Mouse (Mus musculus) heart, embryonic 15.5 days (tissue): ENCODE measurements around the gene Plcb3. TPM values are rescaled to one million over a fixed set of nuclear protein-coding genes. Genes with fewer than 3 reads are reported as not detected.

Experiments
- ATAC-seq: fragments of 200-750 bp; cut with Nextera tagmentation; replicated peaks from 2 replicates; pipeline ENCODE4 v1.8.0; 2017; ENCODE audit warnings: low read depth, moderate TSS enrichment; ENCODE audit not compliant: insufficient number of reproducible peaks, insufficient read depth, low FRiP score
- H3K27ac ChIP-seq: fragments of 300-500 bp; sonication (generic); 2 replicates; pipeline ENCODE4 v1.5.1; 2015; ENCODE audit warnings: mild to moderate bottlenecking, inconsistent platforms
- H3K27me3 ChIP-seq: fragments of 300-500 bp; sonication (generic); 2 replicates; pipeline ENCODE4 v1.6.1; 2015; ENCODE audit warnings: inconsistent platforms
- H3K36me3 ChIP-seq: fragments of 300-500 bp; sonication (generic); 2 replicates; pipeline ENCODE4 v1.6.1; 2015; ENCODE audit warnings: mild to moderate bottlenecking, inconsistent platforms
- H3K4me1 ChIP-seq: fragments of 300-500 bp; sonication (generic); replicated peaks from 2 replicates; pipeline ENCODE4 v1.6.1; 2015; ENCODE audit warnings: inconsistent platforms
- H3K4me2 ChIP-seq: fragments of 300-500 bp; sonication (generic); 2 replicates; pipeline ENCODE4 v1.6.1; 2015; ENCODE audit warnings: inconsistent platforms, mild to moderate bottlenecking, moderate library complexity
- H3K4me3 ChIP-seq: fragments of 300-500 bp; sonication (generic); 2 replicates; pipeline ENCODE4 v1.5.1; 2015; ENCODE audit warnings: mild to moderate bottlenecking, inconsistent platforms
- H3K9ac ChIP-seq: fragments of 300-500 bp; sonication (generic); 2 replicates; pipeline ENCODE4 v1.6.1; 2015; ENCODE audit warnings: mild to moderate bottlenecking, inconsistent platforms
- H3K9me3 ChIP-seq: fragments of 300-500 bp; sonication (generic); replicated peaks from 2 replicates; pipeline ENCODE4 v1.6.1; 2016; ENCODE audit warnings: inconsistent platforms
- WGBS: fragments of 180-500 bp; shearing (Covaris S2); methylation state at CpG from one replicate; pipeline ENCODE4 v1.1.7; 2015; ENCODE audit warnings: mixed read lengths; 5-methylcytosine and 5-hydroxymethylcytosine counted together
- polyA plus RNA-seq: library from polyadenylated mRNA; unstranded; fragments of >200 nt; fragmentation: Nextera tagmentation; extraction: Ambion mirVana; gene quantifications from 2 replicates; pipeline ENCODE4 v1.2.1, GENCODE M21; 2015

The Plcb3 gene
- polyA plus RNA-seq, 1 experiment from 2014 or later: 16.4 TPM

- Histone ChIP-seq H3K36me3 (no peaks in the 10 kb centered on the region), H3K4me1 (peaks cover 14% of the 10 kb centered on the region), H3K9ac (peak overlapping the region; percentile 45), H3K27me3 (peaks cover 73% of the 10 kb centered on the region), H3K4me2 (peak overlapping the region; percentile 78), H3K27ac (no peak overlapping the region), H3K9me3 (no peaks in the 10 kb centered on the region), H3K4me3 (peak overlapping the region; percentile 49)
- ATAC-seq: peak; percentile 48
- WGBS: 3% methylated on average over 58 of the region's 58 CpGs
Measured at GRCm38 (mm10) chr19:6933436-6934194, 42.7 kb downstream of the Plcb3 start.

- 0 out of 2 replicates have a peak, but pooled peaks have one; percentile 9 for ATAC-seq
- Histone ChIP-seq H3K27ac (no peak overlapping the region), H3K9ac (no peak overlapping the region), H3K9me3 (no peaks in the 10 kb centered on the region), H3K4me3 (peak overlapping the region; percentile 49), H3K27me3 (peaks cover 78% of the 10 kb centered on the region), H3K4me2 (peak overlapping the region; percentile 78), H3K4me1 (peaks cover 14% of the 10 kb centered on the region), H3K36me3 (no peaks in the 10 kb centered on the region)
- 38% methylated on average over 4 of the region's 4 CpGs for WGBS
Measured at GRCm38 (mm10) chr19:6933102-6933435, 43.2 kb downstream of the Plcb3 start.

- Histone ChIP-seq H3K9ac (no peak overlapping the region), H3K27ac (no peak overlapping the region), H3K4me3 (no peak overlapping the region), H3K36me3 (no peaks in the 10 kb centered on the region), H3K4me1 (peaks cover 19% of the 10 kb centered on the region), H3K4me2 (no peak overlapping the region), H3K27me3 (peaks cover 89% of the 10 kb centered on the region), H3K9me3 (no peaks in the 10 kb centered on the region)
- no peak for ATAC-seq
- WGBS: 45% methylated on average over 1 of the region's 1 CpGs
Measured at GRCm38 (mm10) chr19:6932018-6932417, 44.3 kb downstream of the Plcb3 start.

GRCm38 (mm10) chr19:6931002-6931401 lies 45.3 kb downstream of the Plcb3 start:
- H3K27ac ChIP-seq: no peak overlapping the region
- peaks cover 94% of the 10 kb centered on the region for H3K27me3 ChIP-seq
- H3K4me1 ChIP-seq: peaks cover 25% of the 10 kb centered on the region
- no peak overlapping the region for H3K4me3 ChIP-seq
- WGBS: 4% methylated on average over 2 of the region's 2 CpGs
- H3K9me3 ChIP-seq: no peaks in the 10 kb centered on the region
- H3K4me2 ChIP-seq: no peak overlapping the region
- no peaks in the 10 kb centered on the region for H3K36me3 ChIP-seq
- H3K9ac ChIP-seq: no peak overlapping the region
- no peak for ATAC-seq

- peaks cover 89% of the 10 kb centered on the region for H3K27me3 ChIP-seq
- WGBS: 22% methylated on average over 9 of the region's 9 CpGs
- ATAC-seq: no peak
- H3K4me1 ChIP-seq: peaks cover 30% of the 10 kb centered on the region
- no peak overlapping the region for H3K4me2 ChIP-seq
- no peak overlapping the region for H3K9ac ChIP-seq
- H3K4me3 ChIP-seq: no peak overlapping the region
- no peaks in the 10 kb centered on the region for H3K36me3 ChIP-seq
- H3K9me3 ChIP-seq: no peaks in the 10 kb centered on the region
- H3K27ac ChIP-seq: no peak overlapping the region
Measured at GRCm38 (mm10) chr19:6928080-6928479, 48.2 kb downstream of the Plcb3 start.

GRCm38 (mm10) chr19:6926559-6927255 lies 49.6 kb downstream of the Plcb3 start:
- no peak overlapping the region; the same call in 1 of the 2 replicates for H3K9ac ChIP-seq
- WGBS: 19% methylated on average over 26 of the region's 26 CpGs

GRCm38 (mm10) chr19:6925611-6926329 lies 50.5 kb downstream of the Plcb3 start:
- no peak for ATAC-seq
- H3K9ac ChIP-seq: peak overlapping the region; percentile 8; the same call in 1 of the 2 replicates

More at GRCm38 (mm10) chr19:6926559-6927255, 49.6 kb downstream of the Plcb3 start:
- Histone ChIP-seq H3K4me3 (peak overlapping the region; percentile 19), H3K4me2 (peak overlapping the region; percentile 55), H3K9me3 (no peaks in the 10 kb centered on the region), H3K27ac (no peak overlapping the region), H3K27me3 (peaks cover 75% of the 10 kb centered on the region), H3K36me3 (no peaks in the 10 kb centered on the region), H3K4me1 (peaks cover 39% of the 10 kb centered on the region)
- ATAC-seq: no peak

GRCm38 (mm10) chr19:6925307-6925573 lies 51.0 kb downstream of the Plcb3 start, which contains the start of gene Catsperz:
Gene Catsperz, minus strand, starts transcription at chr19:6925380.
- 6% methylated on average over 9 of the region's 9 CpGs for WGBS

More at GRCm38 (mm10) chr19:6925611-6926329, 50.5 kb downstream of the Plcb3 start:
- Histone ChIP-seq H3K27me3 (peaks cover 66% of the 10 kb centered on the region), H3K4me2 (peak overlapping the region; percentile 48), H3K4me1 (peaks cover 42% of the 10 kb centered on the region), H3K27ac (no peak overlapping the region), H3K4me3 (peak overlapping the region; percentile 19), H3K36me3 (no peaks in the 10 kb centered on the region), H3K9me3 (no peaks in the 10 kb centered on the region)
- 18% methylated on average over 40 of the region's 40 CpGs for WGBS

GRCm38 (mm10) chr19:6924461-6925306 lies 51.6 kb downstream of the Plcb3 start:
- Histone ChIP-seq H3K4me2 (peak overlapping the region; percentile 48), H3K4me3 (peak overlapping the region; percentile 19), H3K36me3 (0 out of 2 replicates have a peak, but pooled peaks cover 1% of the 10 kb centered on the region), H3K4me1 (peaks cover 53% of the 10 kb centered on the region), H3K9me3 (no peaks in the 10 kb centered on the region), H3K27me3 (peaks cover 57% of the 10 kb centered on the region), H3K27ac (no peak overlapping the region), H3K9ac (peak overlapping the region; percentile 0; the same call in 1 of the 2 replicates)
- 5% methylated on average over 39 of the region's 39 CpGs for WGBS
- ATAC-seq: no peak

More at GRCm38 (mm10) chr19:6925307-6925573, 51.0 kb downstream of the Plcb3 start, which contains the start of gene Catsperz:
- Histone ChIP-seq H3K27ac (no peak within 1 kb of the TSS), H3K9me3 (no peaks in the 10 kb centered on the region), H3K9ac (peak within 1 kb of the TSS; percentile 8), H3K4me2 (peak within 1 kb of the TSS; percentile 48), H3K27me3 (peaks cover 61% of the 10 kb centered on the region), H3K36me3 (no peaks in the 10 kb centered on the region), H3K4me3 (peak within 1 kb of the TSS; percentile 19), H3K4me1 (peaks cover 47% of the 10 kb centered on the region)
- no peak for ATAC-seq

- Histone ChIP-seq H3K9ac (peak overlapping the region; percentile 55), H3K4me3 (peak overlapping the region; percentile 80), H3K27me3 (peaks cover 44% of the 10 kb centered on the region), H3K27ac (peak overlapping the region; percentile 90), H3K4me1 (peaks cover 59% of the 10 kb centered on the region), H3K4me2 (peak overlapping the region; percentile 85), H3K9me3 (no peaks in the 10 kb centered on the region), H3K36me3 (0 out of 2 replicates have a peak, but pooled peaks cover 7% of the 10 kb centered on the region)
- WGBS: 66% methylated on average over 6 of the region's 6 CpGs
- no peak for ATAC-seq
Measured at GRCm38 (mm10) chr19:6922901-6923735, 53.2 kb downstream of the Plcb3 start.
